Mouse (Mus musculus) limb, embryonic 11.5 days (tissue): ENCODE data around the gene Cd96. TPM values are rescaled to one million over a fixed set of nuclear protein-coding genes. Genes with fewer than 3 reads are reported as not detected.

Experiments used
- ATAC-seq: fragments of 200-750 bp; cut with Nextera tagmentation; 2 replicates; pipeline ENCODE4 v1.8.0; 2017; ENCODE audit warnings: low read depth; ENCODE audit not compliant: insufficient number of reproducible peaks, low FRiP score, low TSS enrichment
- DNase-seq: peaks from one replicate; pipeline ENCODE4 v3.0.0-alpha.2; 2015; ENCODE audit warnings: low spot score
- H3K27ac ChIP-seq: fragments of 300-500 bp; sonication (generic); replicated peaks from 2 replicates; pipeline ENCODE4 v1.5.1; 2014; ENCODE audit warnings: low read depth, mild to moderate bottlenecking, low read length
- H3K27me3 ChIP-seq: fragments of 300-500 bp; sonication (generic); 2 replicates; pipeline ENCODE4 v1.6.1; 2014; ENCODE audit warnings: mild to moderate bottlenecking, low read length, mixed read lengths; ENCODE audit not compliant: control insufficient read depth, insufficient read depth
- H3K36me3 ChIP-seq: fragments of 300-500 bp; sonication (generic); 2 replicates; pipeline ENCODE4 v1.6.1; 2014; ENCODE audit warnings: mild to moderate bottlenecking, low read length, moderate library complexity, mixed read lengths; ENCODE audit not compliant: control insufficient read depth, insufficient read depth
- H3K4me1 ChIP-seq: fragments of 300-500 bp; sonication (generic); 2 replicates; pipeline ENCODE4 v1.6.1; 2014; ENCODE audit warnings: low read length, mixed read lengths; ENCODE audit not compliant: control insufficient read depth, insufficient read depth
- H3K4me2 ChIP-seq: fragments of 300-500 bp; sonication (generic); 2 replicates; pipeline ENCODE4 v1.6.1; 2014; ENCODE audit warnings: low read depth, mild to moderate bottlenecking, moderate library complexity; ENCODE audit not compliant: severe bottlenecking
- H3K4me3 ChIP-seq: fragments of 300-500 bp; sonication (generic); 2 replicates; pipeline ENCODE4 v1.5.1; 2014; ENCODE audit warnings: low read depth, low read length
- H3K9ac ChIP-seq: fragments of 300-500 bp; sonication (generic); 2 replicates; pipeline ENCODE4 v1.6.1; 2014; ENCODE audit warnings: mild to moderate bottlenecking, low read length
- H3K9me3 ChIP-seq: fragments of 300-500 bp; sonication (generic); 2 replicates; pipeline ENCODE4 v1.6.1; 2016; ENCODE audit warnings: low read length; ENCODE audit not compliant: control insufficient read depth
- WGBS: fragments of 180-500 bp; shearing (Covaris S2); extraction: QIAGEN DNeasy Blood & Tissue Kit; methylation state at CpG from one replicate; pipeline ENCODE4 v1.1.7; 2014; 5-methylcytosine and 5-hydroxymethylcytosine counted together
- polyA plus RNA-seq: library from polyadenylated mRNA; unstranded; fragments of >200 nt; fragmentation: Nextera tagmentation; extraction: Ambion mirVana; gene quantifications from 2 replicates; pipeline ENCODE4 v1.2.1, GENCODE M21; 2014

Gene Cd96
- polyA plus RNA-seq, 1 experiment from 2014 or later: not detected

GRCm38 (mm10) chr16:46120607-46121006, 556 bp upstream of the Cd96 start:
- DNase-seq: no peak
- H3K9ac ChIP-seq: no peak overlapping the region
- 52% methylated on average over 3 of the region's 3 CpGs for WGBS
- H3K9me3 ChIP-seq: no peaks in the 10 kb centered on the region
- H3K4me3 ChIP-seq: no peak overlapping the region
- H3K4me2 ChIP-seq: no peak overlapping the region
- no peak for ATAC-seq
- H3K27me3 ChIP-seq: no peaks in the 10 kb centered on the region
- no peak overlapping the region for H3K27ac ChIP-seq
- no peaks in the 10 kb centered on the region for H3K36me3 ChIP-seq
- no peaks in the 10 kb centered on the region for H3K4me1 ChIP-seq

- H3K4me1 ChIP-seq: no peaks in the 10 kb centered on the region
- no peak for DNase-seq
- H3K36me3 ChIP-seq: no peaks in the 10 kb centered on the region
- H3K4me2 ChIP-seq: no peak overlapping the region
- no peak overlapping the region for H3K27ac ChIP-seq
- no peaks in the 10 kb centered on the region for H3K27me3 ChIP-seq
- no peaks in the 10 kb centered on the region for H3K9me3 ChIP-seq
- no peak overlapping the region for H3K9ac ChIP-seq
- H3K4me3 ChIP-seq: no peak overlapping the region
- ATAC-seq: no peak
- WGBS: 94% methylated on average over 3 of the region's 3 CpGs
Observed at GRCm38 (mm10) chr16:46117645-46118044, 2.4 kb downstream of the Cd96 start.

- Histone ChIP-seq H3K9me3 (no peaks in the 10 kb centered on the region), H3K36me3 (no peaks in the 10 kb centered on the region), H3K27me3 (no peaks in the 10 kb centered on the region), H3K4me1 (no peaks in the 10 kb centered on the region), H3K4me2 (no peak overlapping the region), H3K27ac (no peak overlapping the region), H3K4me3 (no peak overlapping the region), H3K9ac (no peak overlapping the region)
- no peak for DNase-seq
- ATAC-seq: no peak
- WGBS: 80% methylated on average over 2 of the region's 2 CpGs
Observed at GRCm38 (mm10) chr16:46114727-46115126, 5.3 kb downstream of the Cd96 start.

GRCm38 (mm10) chr16:46109536-46109935, 10.5 kb downstream of the Cd96 start:
- Histone ChIP-seq H3K9ac (no peak overlapping the region), H3K27ac (no peak overlapping the region), H3K4me2 (no peak overlapping the region), H3K4me3 (no peak overlapping the region), H3K4me1 (no peaks in the 10 kb centered on the region), H3K27me3 (no peaks in the 10 kb centered on the region), H3K9me3 (no peaks in the 10 kb centered on the region), H3K36me3 (no peaks in the 10 kb centered on the region)
- DNase-seq: no peak
- no peak for ATAC-seq
- 68% methylated on average over 8 of the region's 8 CpGs for WGBS

- ATAC-seq (no peak), DNase-seq (no peak)
- no peak overlapping the region for H3K27ac ChIP-seq
- H3K4me1 ChIP-seq: no peaks in the 10 kb centered on the region
- 81% methylated on average over 4 of the region's 4 CpGs for WGBS
- no peaks in the 10 kb centered on the region for H3K36me3 ChIP-seq
- H3K9me3 ChIP-seq: no peaks in the 10 kb centered on the region
- no peak overlapping the region for H3K4me2 ChIP-seq
- no peak overlapping the region for H3K4me3 ChIP-seq
- H3K27me3 ChIP-seq: no peaks in the 10 kb centered on the region
- no peak overlapping the region for H3K9ac ChIP-seq
Observed at GRCm38 (mm10) chr16:46107431-46107830, 12.6 kb downstream of the Cd96 start.

GRCm38 (mm10) chr16:46104491-46104890, 15.6 kb downstream of the Cd96 start:
- H3K36me3 ChIP-seq: no peaks in the 10 kb centered on the region
- H3K4me3 ChIP-seq: no peak overlapping the region
- H3K9ac ChIP-seq: no peak overlapping the region
- ATAC-seq (no peak), DNase-seq (no peak)
- no peaks in the 10 kb centered on the region for H3K4me1 ChIP-seq
- H3K27me3 ChIP-seq: no peaks in the 10 kb centered on the region
- no peak overlapping the region for H3K4me2 ChIP-seq
- WGBS: 82% methylated on average over 9 of the region's 9 CpGs
- no peak overlapping the region for H3K27ac ChIP-seq
- no peaks in the 10 kb centered on the region for H3K9me3 ChIP-seq

GRCm38 (mm10) chr16:46101748-46102147, 18.3 kb downstream of the Cd96 start:
- Histone ChIP-seq H3K9me3 (no peaks in the 10 kb centered on the region), H3K4me1 (no peaks in the 10 kb centered on the region), H3K4me2 (no peak overlapping the region), H3K27ac (no peak overlapping the region), H3K36me3 (no peaks in the 10 kb centered on the region), H3K9ac (no peak overlapping the region), H3K4me3 (no peak overlapping the region), H3K27me3 (no peaks in the 10 kb centered on the region)
- ATAC-seq (no peak), DNase-seq (no peak)
- WGBS: 31% methylated on average over 2 of the region's 2 CpGs

GRCm38 (mm10) chr16:46100286-46100685, 19.8 kb downstream of the Cd96 start:
- DNase-seq: no peak
- Histone ChIP-seq H3K4me1 (no peaks in the 10 kb centered on the region), H3K4me3 (no peak overlapping the region), H3K27me3 (no peaks in the 10 kb centered on the region), H3K9ac (no peak overlapping the region), H3K36me3 (no peaks in the 10 kb centered on the region), H3K27ac (no peak overlapping the region), H3K9me3 (no peaks in the 10 kb centered on the region), H3K4me2 (no peak overlapping the region)
- ATAC-seq: no peak
- 50% methylated on average over 2 of the region's 2 CpGs for WGBS

- no peak overlapping the region for H3K4me3 ChIP-seq
- no peaks in the 10 kb centered on the region for H3K36me3 ChIP-seq
- no peaks in the 10 kb centered on the region for H3K9me3 ChIP-seq
- DNase-seq: no peak
- ATAC-seq: no peak
- WGBS: 80% methylated on average over 9 of the region's 9 CpGs
- no peak overlapping the region for H3K9ac ChIP-seq
- no peak overlapping the region for H3K4me2 ChIP-seq
- H3K4me1 ChIP-seq: no peaks in the 10 kb centered on the region
- no peak overlapping the region for H3K27ac ChIP-seq
- H3K27me3 ChIP-seq: no peaks in the 10 kb centered on the region
Observed at GRCm38 (mm10) chr16:46097421-46097820, 22.6 kb downstream of the Cd96 start.
